Mouse (Mus musculus) hindbrain, embryonic 15.5 days (tissue): ENCODE measurements at regions not wholly inside any gene's neighbourhood (a gene's known extent, or its start where the extent isn't known, plus 50 kb on each side); places are given as distances from the start of the nearest gene placed in this dataset.

Experiments
- ATAC-seq: fragments of 200-750 bp; cut with Nextera tagmentation; 2 replicates; pipeline ENCODE4 v1.8.0; 2017; ENCODE audit warnings: low read depth, moderate number of reproducible peaks, moderate TSS enrichment; ENCODE audit not compliant: low FRiP score
- H3K27ac ChIP-seq: fragments of 300-500 bp; sonication (generic); replicated peaks from 2 replicates; pipeline ENCODE4 v1.5.1; 2015; ENCODE audit warnings: mild to moderate bottlenecking, inconsistent platforms
- H3K27me3 ChIP-seq: fragments of 300-500 bp; sonication (generic); 2 replicates; pipeline ENCODE4 v1.6.1; 2015; ENCODE audit warnings: control low read depth, inconsistent platforms
- H3K36me3 ChIP-seq: fragments of 300-500 bp; sonication (generic); 2 replicates; pipeline ENCODE4 v1.6.1; 2015; ENCODE audit warnings: control low read depth, inconsistent platforms
- H3K4me1 ChIP-seq: fragments of 300-500 bp; sonication (generic); replicated peaks from 2 replicates; pipeline ENCODE4 v1.6.1; 2015; ENCODE audit warnings: control low read depth, inconsistent platforms
- H3K4me2 ChIP-seq: fragments of 300-500 bp; sonication (generic); 2 replicates; pipeline ENCODE4 v1.6.1; 2015; ENCODE audit warnings: moderate library complexity, mild to moderate bottlenecking, inconsistent platforms
- H3K4me3 ChIP-seq: fragments of 300-500 bp; sonication (generic); 2 replicates; pipeline ENCODE4 v1.5.1; 2015; ENCODE audit warnings: mild to moderate bottlenecking, inconsistent platforms
- H3K9ac ChIP-seq: fragments of 300-500 bp; sonication (generic); 2 replicates; pipeline ENCODE4 v1.6.1; 2015; ENCODE audit warnings: inconsistent platforms
- H3K9me3 ChIP-seq: fragments of 300-500 bp; sonication (generic); 2 replicates; pipeline ENCODE4 v1.6.1; 2016; ENCODE audit warnings: control low read depth, inconsistent platforms
- WGBS: fragments of 180-500 bp; shearing (Covaris S2); methylation state at CpG from one replicate; pipeline ENCODE4 v1.1.7; 2015; 5-methylcytosine and 5-hydroxymethylcytosine counted together

GRCm38 (mm10) chr3:63570082-63570481 is 86.4 kb upstream of the Gm34302 start:
- 92% methylated on average over 1 of the region's 1 CpGs for WGBS
- H3K4me2 ChIP-seq, result no peak overlapping the region
- H3K4me3 ChIP-seq, result no peak overlapping the region
- H3K9me3 ChIP-seq, result no peaks in the 10 kb centered on the region
- H3K27me3 ChIP-seq, result no peaks in the 10 kb centered on the region
- no peak overlapping the region for H3K27ac ChIP-seq
- H3K9ac ChIP-seq, result no peak overlapping the region
- no peaks in the 10 kb centered on the region for H3K4me1 ChIP-seq
- H3K36me3 ChIP-seq, result no peaks in the 10 kb centered on the region
- no peak for ATAC-seq

GRCm38 (mm10) chr3:63569004-63569596 is 85.4 kb upstream of the Gm34302 start:
- H3K27me3 ChIP-seq, result no peaks in the 10 kb centered on the region
- no peak overlapping the region for H3K4me2 ChIP-seq
- no peak overlapping the region for H3K27ac ChIP-seq
- H3K9ac ChIP-seq, result no peak overlapping the region
- H3K4me1 ChIP-seq, result no peaks in the 10 kb centered on the region
- WGBS, result 71% methylated on average over 7 of the region's 7 CpGs
- H3K4me3 ChIP-seq, result no peak overlapping the region
- ATAC-seq, result no peak
- H3K36me3 ChIP-seq, result no peaks in the 10 kb centered on the region
- no peaks in the 10 kb centered on the region for H3K9me3 ChIP-seq

GRCm38 (mm10) chr3:63567726-63568125 is 84.0 kb upstream of the Gm34302 start:
- Histone ChIP-seq H3K27ac (no peak overlapping the region), H3K27me3 (no peaks in the 10 kb centered on the region), H3K4me2 (no peak overlapping the region), H3K9me3 (0 out of 2 replicates have a peak, but pooled peaks cover 3% of the 10 kb centered on the region), H3K9ac (no peak overlapping the region), H3K4me1 (no peaks in the 10 kb centered on the region), H3K4me3 (no peak overlapping the region), H3K36me3 (no peaks in the 10 kb centered on the region)
- 84% methylated on average over 3 of the region's 3 CpGs for WGBS
- ATAC-seq, result no peak

GRCm38 (mm10) chr3:63563057-63563456 is 79.4 kb upstream of the Gm34302 start:
- Histone ChIP-seq H3K36me3 (no peaks in the 10 kb centered on the region), H3K27me3 (no peaks in the 10 kb centered on the region), H3K4me3 (no peak overlapping the region), H3K4me1 (no peaks in the 10 kb centered on the region), H3K9me3 (0 out of 2 replicates have a peak, but pooled peaks cover 3% of the 10 kb centered on the region), H3K9ac (no peak overlapping the region), H3K4me2 (no peak overlapping the region), H3K27ac (no peak overlapping the region)
- WGBS, result 89% methylated on average over 1 of the region's 1 CpGs
- no peak for ATAC-seq

- H3K9ac ChIP-seq, result no peak overlapping the region
- ATAC-seq, result no peak
- no peaks in the 10 kb centered on the region for H3K4me1 ChIP-seq
Measured at GRCm38 (mm10) chr3:63562532-63562931, 78.9 kb upstream of the Gm34302 start.

GRCm38 (mm10) chr3:63560745-63561151 is 77.1 kb upstream of the Gm34302 start:
- Histone ChIP-seq H3K27ac (no peak overlapping the region), H3K4me3 (no peak overlapping the region)
- WGBS, result 85% methylated on average over 4 of the region's 4 CpGs

More at GRCm38 (mm10) chr3:63562532-63562931, 78.9 kb upstream of the Gm34302 start:
- Histone ChIP-seq H3K27me3 (no peaks in the 10 kb centered on the region), H3K4me3 (no peak overlapping the region), H3K9me3 (0 out of 2 replicates have a peak, but pooled peaks cover 3% of the 10 kb centered on the region), H3K27ac (no peak overlapping the region), H3K36me3 (no peaks in the 10 kb centered on the region), H3K4me2 (no peak overlapping the region)

GRCm38 (mm10) chr3:63556741-63557140 is 73.1 kb upstream of the Gm34302 start:
- H3K4me1 ChIP-seq, result 0 out of 2 replicates have a peak, but pooled peaks cover 3% of the 10 kb centered on the region
- WGBS, result 79% methylated on average over 1 of the region's 1 CpGs
- no peaks in the 10 kb centered on the region for H3K9me3 ChIP-seq
- no peak overlapping the region for H3K9ac ChIP-seq
- H3K36me3 ChIP-seq, result no peaks in the 10 kb centered on the region
- no peak overlapping the region for H3K27ac ChIP-seq
- ATAC-seq, result no peak
- H3K4me2 ChIP-seq, result no peak overlapping the region
- H3K27me3 ChIP-seq, result no peaks in the 10 kb centered on the region
- no peak overlapping the region for H3K4me3 ChIP-seq

More at GRCm38 (mm10) chr3:63560745-63561151, 77.1 kb upstream of the Gm34302 start:
- H3K9ac ChIP-seq, result no peak overlapping the region
- 0 out of 2 replicates have a peak, but pooled peaks cover 3% of the 10 kb centered on the region for H3K9me3 ChIP-seq
- no peaks in the 10 kb centered on the region for H3K4me1 ChIP-seq
- H3K36me3 ChIP-seq, result no peaks in the 10 kb centered on the region
- H3K4me2 ChIP-seq, result no peak overlapping the region
- ATAC-seq, result no peak
- no peaks in the 10 kb centered on the region for H3K27me3 ChIP-seq

- H3K4me1 ChIP-seq, result 0 out of 2 replicates have a peak, but pooled peaks cover 3% of the 10 kb centered on the region
- WGBS, result 5% methylated on average over 9 of the region's 9 CpGs
- no peak overlapping the region for H3K4me3 ChIP-seq
- ATAC-seq, result peak; percentile 51; the same call in 1 of the 2 replicates
- H3K9ac ChIP-seq, result no peak overlapping the region
- no peaks in the 10 kb centered on the region for H3K27me3 ChIP-seq
- no peaks in the 10 kb centered on the region for H3K36me3 ChIP-seq
- H3K9me3 ChIP-seq, result no peaks in the 10 kb centered on the region
- H3K27ac ChIP-seq, result no peak overlapping the region
- H3K4me2 ChIP-seq, result no peak overlapping the region
Measured at GRCm38 (mm10) chr3:63554872-63555271, 71.2 kb upstream of the Gm34302 start.

- Histone ChIP-seq H3K9ac (no peak overlapping the region), H3K4me3 (no peak overlapping the region), H3K27me3 (no peaks in the 10 kb centered on the region), H3K27ac (no peak overlapping the region), H3K4me2 (no peak overlapping the region), H3K4me1 (0 out of 2 replicates have a peak, but pooled peaks cover 3% of the 10 kb centered on the region), H3K36me3 (no peaks in the 10 kb centered on the region), H3K9me3 (no peaks in the 10 kb centered on the region)
- 86% methylated on average over 2 of the region's 2 CpGs for WGBS
- ATAC-seq, result no peak
Measured at GRCm38 (mm10) chr3:63553426-63553825, 69.7 kb upstream of the Gm34302 start.

GRCm38 (mm10) chr3:63551661-63552060 is 68.0 kb upstream of the Gm34302 start:
- H3K4me2 ChIP-seq, result no peak overlapping the region
- WGBS, result 77% methylated on average over 5 of the region's 5 CpGs
- no peak overlapping the region for H3K4me3 ChIP-seq
- H3K36me3 ChIP-seq, result no peaks in the 10 kb centered on the region
- H3K4me1 ChIP-seq, result 0 out of 2 replicates have a peak, but pooled peaks cover 3% of the 10 kb centered on the region
- no peak for ATAC-seq
- H3K27ac ChIP-seq, result no peak overlapping the region
- no peak overlapping the region for H3K9ac ChIP-seq
- no peaks in the 10 kb centered on the region for H3K9me3 ChIP-seq
- H3K27me3 ChIP-seq, result no peaks in the 10 kb centered on the region

- Histone ChIP-seq H3K36me3 (no peaks in the 10 kb centered on the region), H3K9ac (no peak overlapping the region), H3K4me2 (no peak overlapping the region), H3K27ac (no peak overlapping the region), H3K27me3 (no peaks in the 10 kb centered on the region), H3K4me1 (no peaks in the 10 kb centered on the region), H3K4me3 (no peak overlapping the region), H3K9me3 (no peaks in the 10 kb centered on the region)
- WGBS, result 58% methylated on average over 4 of the region's 4 CpGs
- no peak for ATAC-seq
Measured at GRCm38 (mm10) chr3:63542638-63543408, 59.1 kb upstream of the Gm34302 start.

- Histone ChIP-seq H3K9ac (no peak overlapping the region), H3K36me3 (no peaks in the 10 kb centered on the region), H3K27ac (no peak overlapping the region), H3K27me3 (no peaks in the 10 kb centered on the region), H3K4me1 (no peaks in the 10 kb centered on the region), H3K4me3 (no peak overlapping the region), H3K4me2 (no peak overlapping the region), H3K9me3 (no peaks in the 10 kb centered on the region)
- no peak for ATAC-seq
- WGBS, result 65% methylated on average over 2 of the region's 2 CpGs
Measured at GRCm38 (mm10) chr3:63538881-63539280, 55.2 kb upstream of the Gm34302 start.
